Mouse (Mus musculus) adrenal gland, postnatal 14 days (tissue): ENCODE results near the gene Dqx1. TPM values are rescaled to one million over a fixed set of nuclear protein-coding genes. Genes with fewer than 3 reads are reported as not detected.

Experiments used
- DNase-seq: peaks from one replicate; pipeline ENCODE4 v3.0.0; 2021; ENCODE audit warnings: mixed read lengths
- total RNA-seq: library from RNA; stranded (reverse); gene quantifications from 2 replicates; pipeline ENCODE4 v1.2.3, GENCODE M21; 2021

The Dqx1 gene
- total RNA-seq, 1 experiment from 2014 or later: 2.8 TPM

DNA sequence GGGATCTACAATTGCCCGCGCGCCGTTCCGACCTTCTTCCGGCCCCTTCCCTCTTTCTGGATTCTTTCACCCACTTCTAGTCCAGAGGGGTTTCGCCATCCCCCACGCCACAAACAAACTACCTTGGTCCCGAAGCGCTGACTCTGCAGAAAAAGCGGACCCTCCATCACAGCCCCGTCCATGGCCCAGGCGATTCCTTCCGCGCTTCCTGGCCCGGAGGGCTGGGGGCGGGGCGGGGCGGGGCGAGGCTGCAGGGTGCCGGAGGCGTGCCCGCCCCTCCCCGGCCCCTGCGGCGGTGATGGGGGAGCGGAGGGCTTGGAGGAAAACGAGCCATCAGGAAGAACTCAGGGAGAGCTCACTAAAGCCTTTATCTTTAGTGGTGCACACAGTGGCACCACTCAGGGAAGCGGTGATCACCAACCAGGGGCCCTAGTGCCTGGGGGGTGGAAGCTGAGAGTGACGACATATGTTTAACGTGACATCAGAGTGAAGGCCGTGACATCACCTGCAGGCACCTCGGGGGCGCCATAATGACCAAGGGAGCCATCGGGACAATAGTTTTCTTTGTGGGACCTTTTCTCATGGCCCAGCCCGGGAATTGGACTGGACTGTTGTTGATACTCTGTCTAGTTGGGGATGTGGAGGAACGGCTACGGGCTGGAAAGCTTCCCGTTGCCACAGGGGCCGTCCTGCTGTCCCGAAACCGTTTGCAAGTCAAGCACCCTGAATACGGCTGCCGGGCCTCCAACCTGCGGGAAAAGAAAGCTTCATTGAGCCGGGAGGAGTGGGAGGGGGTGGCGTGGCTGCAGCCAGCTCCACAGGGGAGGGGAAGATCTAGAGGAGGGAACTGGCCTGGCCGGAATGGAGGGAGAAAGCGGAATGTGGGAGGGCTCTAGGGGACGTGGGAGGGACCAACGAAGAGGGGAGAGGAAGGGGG is 24.1 kb upstream of the Dqx1 start, which contains the start of the genes Dok1 and Loxl3:
Gene Dok1 (minus strand): TSS at position 223 of the 937 bp plus-strand sequence.
Gene Loxl3 (plus strand): TSS at position 925 of the 937 bp plus-strand sequence.
- peak; percentile 81 for DNase-seq

DNA sequence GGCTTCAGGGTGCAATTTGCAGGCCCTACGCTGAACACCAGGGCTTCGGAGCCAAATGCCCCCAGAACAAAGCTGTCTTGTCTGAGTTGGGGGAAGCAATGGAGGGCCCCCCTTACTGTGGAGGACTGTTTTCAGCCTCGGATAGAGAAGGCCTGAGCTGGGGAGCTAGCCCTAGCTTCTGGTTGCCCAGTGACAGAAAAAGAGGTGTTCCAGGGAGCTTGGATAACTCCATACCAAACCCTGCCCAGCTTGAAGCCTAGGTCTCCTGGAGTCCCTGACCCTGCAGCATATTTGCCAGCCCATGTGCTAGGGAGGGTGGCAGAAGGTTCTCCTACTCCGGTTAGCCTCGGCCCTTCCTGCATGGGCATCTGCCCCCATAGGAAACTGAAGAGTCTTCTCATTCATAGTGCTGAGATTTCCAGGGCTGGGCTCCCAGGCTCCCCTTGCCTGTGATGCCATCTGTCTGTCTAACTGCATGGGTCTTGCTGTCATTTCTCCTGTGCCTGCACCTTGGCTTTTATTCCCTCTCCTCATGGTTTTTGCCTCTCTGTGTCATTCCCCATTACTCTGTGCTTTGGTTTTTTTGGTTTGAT is 23.1 kb upstream of the Dqx1 start:
- DNase-seq: no peak

DNA sequence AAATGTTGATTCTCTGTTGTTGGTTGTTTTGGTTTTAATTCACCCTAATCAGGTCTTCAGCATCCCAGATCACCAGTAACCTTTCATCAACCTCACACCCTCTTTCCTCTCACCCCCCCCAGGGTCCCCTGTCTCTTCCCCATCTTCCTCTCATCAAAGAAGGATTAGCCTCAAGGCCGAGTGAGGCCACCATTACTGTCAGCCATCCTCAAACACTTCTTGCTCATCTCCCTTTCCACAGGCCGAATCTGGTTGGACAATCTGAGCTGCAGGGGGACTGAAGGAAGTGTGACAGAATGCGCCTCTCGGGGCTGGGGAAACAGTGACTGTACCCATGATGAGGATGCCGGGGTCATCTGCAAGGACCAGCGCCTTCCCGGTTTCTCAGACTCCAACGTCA is 20.5 kb upstream of the Dqx1 start:
- no peak for DNase-seq

DNA sequence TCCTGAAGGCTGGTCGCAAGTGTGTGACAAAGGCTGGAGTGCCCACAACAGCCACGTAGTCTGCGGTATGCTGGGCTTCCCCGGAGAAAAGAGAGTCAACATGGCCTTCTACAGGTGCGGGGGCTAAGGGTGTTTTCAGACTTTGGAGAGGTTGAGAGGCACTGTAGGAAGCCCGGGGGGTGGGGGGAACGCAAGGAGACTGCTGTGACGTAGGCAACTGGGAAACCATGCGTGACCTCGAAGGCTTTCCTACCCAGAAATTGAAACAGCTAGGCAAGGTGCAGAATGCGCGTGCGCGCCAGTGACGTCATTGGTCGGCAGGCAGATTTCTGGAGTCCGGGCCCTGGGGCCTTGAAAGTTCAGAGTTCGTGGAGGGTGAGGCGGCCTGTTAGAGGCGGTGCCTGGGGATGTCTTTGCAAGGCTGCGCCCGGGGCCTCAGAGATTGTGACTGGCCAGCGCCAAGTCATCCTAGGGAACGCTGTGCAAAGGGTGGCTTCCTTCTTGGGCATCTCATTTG is 19.1 kb upstream of the Dqx1 start:
- peak; percentile 97 for DNase-seq

DNA sequence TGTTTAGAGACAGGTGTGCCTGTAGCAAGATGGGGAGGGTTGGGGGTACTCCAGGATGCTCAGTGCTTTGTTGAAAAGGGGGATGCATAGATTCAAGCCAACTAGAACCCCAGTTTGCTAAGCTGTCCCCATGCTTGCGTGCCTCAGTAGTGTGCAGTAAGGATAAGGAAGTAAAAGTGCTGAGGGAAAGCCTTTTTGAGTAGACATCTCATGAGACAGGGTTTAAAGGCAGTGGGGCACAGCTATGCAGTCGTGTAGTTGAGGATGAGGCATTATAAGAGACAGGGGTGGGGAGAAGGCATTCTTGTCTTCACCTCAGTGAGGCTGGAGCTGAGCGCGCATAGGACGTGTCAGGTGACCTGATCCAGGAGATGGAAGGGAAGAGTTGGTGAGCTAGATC is 17.0 kb upstream of the Dqx1 start:
- no peak for DNase-seq

DNA sequence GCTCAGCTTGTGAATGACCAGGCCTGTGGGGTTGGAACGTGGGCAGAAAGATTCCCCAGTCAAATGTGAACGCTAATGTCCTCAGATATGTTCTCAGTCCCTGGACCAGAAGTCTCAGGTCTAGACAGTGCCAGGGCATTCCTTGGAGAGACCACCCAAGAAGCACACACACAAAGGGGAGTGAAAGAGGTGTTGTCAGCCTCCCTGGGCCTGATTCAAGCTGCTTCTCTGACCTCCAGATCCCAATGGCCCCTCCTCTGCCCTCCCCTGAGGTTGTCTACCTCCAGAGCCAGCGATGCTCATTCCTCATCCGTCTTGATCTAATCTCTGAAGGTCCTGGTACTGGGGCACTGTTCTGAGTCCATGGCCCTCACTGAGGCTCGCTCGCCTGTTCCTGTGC is 14.1 kb upstream of the Dqx1 start:
- no peak for DNase-seq

DNA sequence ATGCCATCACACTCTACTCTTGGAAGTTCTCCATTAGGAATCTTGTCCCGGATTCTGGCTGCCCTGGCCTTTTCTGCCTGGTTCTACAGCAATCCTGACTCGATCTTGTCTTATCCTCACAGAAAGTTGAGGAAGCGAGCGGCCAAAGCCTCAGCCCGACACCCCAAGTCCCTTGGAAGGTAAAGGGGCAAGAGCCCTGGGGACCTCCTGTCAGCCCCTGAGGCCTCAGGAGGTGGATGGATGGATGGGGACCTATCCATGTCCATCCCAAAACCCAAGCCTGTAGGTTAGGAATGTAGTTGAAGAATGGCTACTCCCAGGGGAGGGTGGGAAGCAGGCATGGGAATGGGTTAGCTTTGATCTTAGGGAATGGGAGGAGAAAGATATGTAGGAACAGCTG is 13.7 kb upstream of the Dqx1 start:
- no peak for DNase-seq

DNA sequence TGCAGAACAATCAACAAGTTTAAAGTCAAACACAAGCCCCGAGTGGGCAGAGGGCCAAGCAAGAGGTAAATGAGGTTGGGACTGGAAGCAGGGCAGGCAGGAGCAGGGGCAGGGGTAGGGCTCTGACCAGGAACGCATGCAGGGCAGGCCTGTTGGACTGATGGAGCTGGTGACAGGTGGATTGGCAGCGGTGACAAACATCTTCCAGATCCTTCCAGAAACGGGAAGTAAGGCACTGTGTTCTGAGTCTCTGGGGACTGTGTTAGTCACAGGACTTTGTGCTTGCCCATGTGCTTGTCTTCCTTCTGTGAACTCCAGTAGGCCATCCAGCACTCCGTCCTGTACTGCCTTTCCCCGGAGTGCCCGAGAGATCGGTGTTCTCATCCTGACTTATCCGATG is 12.9 kb upstream of the Dqx1 start:
- DNase-seq: no peak

DNA sequence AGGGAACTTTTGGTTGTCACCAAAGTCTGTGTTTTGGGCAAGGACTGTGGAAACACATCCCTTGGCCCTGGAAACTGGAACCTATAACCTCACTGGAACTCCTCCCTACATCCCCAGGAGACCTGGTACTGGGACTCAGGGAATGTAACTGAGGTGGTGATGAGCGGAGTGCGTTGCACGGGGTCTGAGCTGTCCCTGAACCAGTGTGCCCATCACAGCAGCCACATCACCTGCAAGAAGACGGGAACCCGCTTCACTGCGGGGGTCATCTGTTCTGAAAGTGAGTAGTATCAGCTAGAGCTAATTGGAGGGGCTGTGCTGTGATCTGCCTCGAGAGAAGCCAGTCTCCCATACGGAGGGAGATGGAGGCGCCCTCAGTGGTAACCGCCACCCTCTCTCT is 8.3 kb upstream of the Dqx1 start:
- no peak for DNase-seq

DNA sequence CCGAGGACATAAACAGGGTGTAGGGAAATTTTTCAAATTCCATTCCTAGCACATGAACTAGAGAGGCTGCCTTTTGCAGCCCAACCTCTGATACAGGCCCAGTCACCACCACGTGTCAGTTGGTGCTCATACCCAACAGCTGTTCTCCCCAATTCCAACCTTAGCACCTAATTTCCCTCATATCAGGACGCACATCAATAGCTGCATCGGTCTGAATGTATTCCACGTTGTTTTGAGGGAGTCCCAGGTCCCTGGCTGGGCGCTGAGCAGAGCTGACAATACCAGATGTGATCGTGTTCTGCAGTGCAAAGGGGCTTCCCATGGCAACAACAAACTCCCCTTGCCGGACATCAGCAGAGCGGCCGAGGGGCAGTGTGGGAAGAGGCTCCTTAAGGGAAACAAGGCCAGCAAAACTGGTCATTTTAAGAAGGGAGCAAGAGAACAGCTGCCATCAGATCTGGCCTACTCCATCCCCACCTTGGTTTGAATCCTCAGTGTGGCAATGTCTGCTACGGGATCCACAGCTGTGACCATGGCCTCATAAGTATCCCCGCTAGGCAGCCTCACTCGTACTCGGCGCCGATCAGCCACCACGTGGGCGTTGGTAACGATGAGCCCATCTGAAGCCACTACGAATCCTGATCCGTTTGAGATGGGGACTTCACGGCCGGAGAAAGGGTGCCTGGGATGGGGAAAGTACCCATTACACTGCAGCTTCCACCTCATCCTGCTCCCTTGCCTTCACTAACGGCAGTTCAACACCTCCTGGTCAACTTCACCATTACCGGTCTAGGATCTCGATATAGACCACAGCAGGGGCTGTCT is 4.3 kb upstream of the Dqx1 start:
- DNase-seq: peak; percentile 64

DNA sequence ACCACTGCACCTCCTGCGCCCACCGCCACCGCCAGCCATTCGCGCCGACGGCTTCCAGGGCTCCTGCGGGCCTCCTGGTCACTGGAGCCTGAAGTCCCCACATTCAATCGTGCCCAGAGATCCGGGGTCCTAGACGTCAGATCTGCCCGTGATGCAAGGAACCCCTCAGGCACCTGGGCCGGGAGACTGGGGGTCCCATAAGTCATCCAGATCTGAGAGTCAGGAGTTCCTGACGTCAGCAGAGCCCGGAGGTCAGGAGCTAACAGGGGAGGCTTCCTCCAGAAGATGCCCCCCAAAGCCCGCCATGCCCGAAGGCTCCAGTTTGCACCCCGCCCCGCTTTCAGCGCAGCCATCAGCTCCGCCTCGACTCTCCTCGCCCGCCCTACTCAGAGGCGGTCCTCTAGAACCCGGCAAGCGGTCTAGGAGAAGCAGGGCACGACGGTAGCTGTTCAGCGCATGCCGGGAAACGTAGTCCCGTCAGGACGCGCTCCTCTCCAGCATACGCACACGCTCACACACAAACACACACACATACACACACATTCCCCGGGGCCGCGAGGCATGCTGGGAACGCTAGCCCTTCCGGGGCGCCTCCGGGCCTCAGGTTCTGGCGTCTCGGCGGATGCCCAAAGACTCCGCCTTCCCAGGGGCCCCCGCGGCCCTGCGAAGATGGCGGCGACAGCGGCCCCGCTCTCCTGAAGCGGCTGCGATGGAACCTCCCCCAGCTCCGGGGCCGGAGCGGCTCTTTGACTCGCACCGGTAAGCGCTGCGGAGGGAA is 3.4 kb upstream of the Dqx1 start, which contains the start of gene Aup1:
Gene Aup1 (plus strand): TSS at position 448 of the 778 bp plus-strand sequence.
- peak; percentile 98 for DNase-seq

DNA sequence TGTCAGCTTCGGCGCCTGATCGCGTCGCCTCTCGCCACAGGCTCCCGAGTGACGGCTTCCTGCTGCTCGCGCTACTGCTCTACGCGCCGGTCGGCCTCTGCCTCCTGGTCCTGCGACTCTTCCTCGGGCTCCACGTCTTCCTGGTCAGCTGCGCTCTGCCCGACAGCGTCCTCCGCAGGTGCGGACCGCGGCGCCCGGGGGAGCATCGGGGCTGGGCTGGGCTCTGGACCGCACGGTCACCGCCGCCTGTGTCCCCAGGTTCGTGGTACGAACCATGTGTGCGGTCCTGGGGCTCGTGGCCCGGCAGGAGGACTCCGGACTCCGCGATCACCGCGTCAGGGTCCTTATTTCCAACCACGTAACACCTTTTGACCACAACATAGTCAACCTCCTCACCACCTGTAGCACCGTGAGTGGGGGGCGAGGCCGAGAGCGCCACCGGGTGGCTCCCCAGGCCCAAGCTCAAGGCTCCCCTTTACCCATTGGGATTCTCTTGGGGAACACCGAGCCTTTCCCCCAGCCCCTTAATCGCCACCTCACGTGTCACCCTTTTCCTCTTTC is 2.7 kb upstream of the Dqx1 start, which contains the start of gene Htra2:
Gene Htra2 (minus strand): TSS at position 403 of the 561 bp plus-strand sequence.
- no peak for DNase-seq

DNA sequence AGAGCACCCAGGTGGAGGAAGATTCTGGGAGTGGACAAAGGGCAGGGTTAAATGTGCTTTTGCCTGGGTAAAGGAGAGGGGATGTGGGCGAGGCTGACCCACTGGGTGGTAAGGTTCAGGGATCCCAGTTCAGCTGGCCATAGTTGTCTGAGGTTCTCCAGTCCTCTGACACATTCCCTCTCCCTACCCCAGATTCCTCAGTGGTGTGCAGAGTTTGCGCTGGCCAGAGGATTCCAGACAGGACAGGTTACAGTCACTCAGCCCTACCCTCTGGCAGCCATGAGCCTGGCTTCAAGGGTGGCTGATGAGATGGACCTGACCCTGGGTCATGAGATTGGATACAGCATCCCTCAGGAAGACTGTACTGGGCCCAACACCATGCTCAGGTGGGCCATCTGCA is 1.1 kb downstream of the Dqx1 start:
- DNase-seq: no peak

DNA sequence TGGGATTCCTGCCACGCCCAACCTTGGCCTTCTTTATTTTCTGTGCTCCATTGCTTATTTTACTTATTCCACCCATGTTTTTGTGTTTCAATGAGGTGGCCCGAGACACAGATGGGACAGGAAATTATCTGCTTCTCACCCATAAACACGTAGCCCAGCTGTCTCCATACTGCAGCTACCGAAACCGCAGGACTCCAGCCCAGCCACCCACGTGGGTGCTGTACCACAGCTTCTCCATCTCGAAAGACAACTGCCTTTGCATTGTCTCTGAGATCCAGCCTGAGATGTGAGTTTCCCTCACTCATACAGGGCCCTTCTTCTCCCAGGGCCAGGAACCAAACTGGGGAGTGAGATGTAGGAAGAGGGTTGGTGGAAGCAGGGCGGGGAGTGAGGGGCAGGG is 8.4 kb downstream of the Dqx1 start:
- no peak for DNase-seq

DNA sequence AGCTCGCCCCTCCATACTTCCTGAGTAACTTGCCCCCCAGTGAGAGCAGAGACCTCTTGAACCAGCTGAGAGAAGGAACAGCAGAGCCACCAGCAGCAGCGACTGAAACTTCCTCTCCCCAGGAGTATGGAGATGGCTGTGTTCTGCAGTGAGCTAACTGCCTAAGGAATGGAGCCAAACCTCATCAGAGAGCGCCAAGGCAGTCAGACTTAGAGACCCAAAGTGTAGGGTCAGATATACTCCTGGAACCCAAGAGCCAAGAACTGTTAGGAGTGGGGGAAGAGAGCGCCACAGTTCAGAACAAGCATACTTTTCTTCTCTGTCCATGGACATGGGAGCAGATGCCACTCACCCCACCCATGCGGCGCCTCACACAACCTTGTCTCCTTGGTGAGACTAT is 8.8 kb downstream of the Dqx1 start:
- DNase-seq: no peak

DNA sequence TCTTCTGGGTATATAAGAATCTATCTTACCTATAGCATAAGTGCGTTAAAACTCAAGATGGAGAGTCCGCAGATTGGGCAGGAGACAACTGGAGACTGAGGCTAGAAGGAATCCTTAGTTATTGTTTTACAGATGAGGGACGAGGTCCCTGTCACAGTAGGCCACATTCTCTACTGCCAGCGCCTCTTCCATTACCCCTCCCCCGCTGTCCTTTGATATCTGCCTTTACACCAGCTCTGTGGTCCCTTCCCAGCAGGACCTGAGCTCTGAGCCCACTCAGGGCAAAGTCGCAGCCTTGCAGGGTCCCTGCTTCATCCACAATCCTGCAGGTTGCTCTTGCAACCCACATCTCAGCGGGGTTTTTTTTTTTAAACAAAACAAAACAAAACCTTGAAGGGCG is 10.6 kb downstream of the Dqx1 start:
- DNase-seq: no peak

DNA sequence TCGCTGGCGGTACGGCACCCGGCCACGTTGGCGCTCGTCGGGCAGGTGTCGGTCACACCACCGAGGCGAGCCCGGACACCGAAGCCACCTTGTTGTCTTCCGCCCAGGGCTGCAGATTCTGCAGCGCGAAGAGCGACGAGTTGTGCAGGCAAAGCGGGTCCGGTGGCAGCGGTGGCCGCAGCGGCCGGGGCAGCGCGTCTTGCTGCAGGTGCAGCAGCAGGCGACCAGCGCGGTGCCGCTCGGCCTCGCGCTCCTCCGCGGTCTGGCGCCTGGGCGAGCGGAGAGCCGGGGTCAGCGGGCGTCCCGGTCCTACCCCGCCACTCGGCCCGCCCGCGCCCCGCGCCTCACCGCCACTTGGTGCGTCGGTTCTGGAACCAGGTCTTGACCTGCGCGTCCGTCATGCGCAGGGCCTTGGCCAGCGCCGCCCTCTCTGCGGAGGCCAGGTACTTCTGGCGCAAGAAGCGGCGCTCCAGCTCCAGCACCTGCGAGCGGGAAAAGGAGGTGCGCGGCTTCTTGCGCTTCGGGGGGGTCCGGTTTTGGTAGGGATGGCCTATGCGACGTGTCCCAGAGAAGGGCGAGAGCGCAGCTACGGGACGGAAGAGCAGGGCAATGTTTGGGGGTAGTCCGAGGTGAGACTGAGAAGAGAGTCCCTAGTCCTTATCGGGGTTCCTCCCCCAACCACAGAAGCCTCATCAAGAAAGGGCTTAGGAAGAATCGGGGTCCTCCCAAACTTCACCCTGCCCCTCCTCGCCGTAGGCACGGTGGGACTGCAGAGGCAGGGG is 11.3 kb downstream of the Dqx1 start:
- no peak for DNase-seq

DNA sequence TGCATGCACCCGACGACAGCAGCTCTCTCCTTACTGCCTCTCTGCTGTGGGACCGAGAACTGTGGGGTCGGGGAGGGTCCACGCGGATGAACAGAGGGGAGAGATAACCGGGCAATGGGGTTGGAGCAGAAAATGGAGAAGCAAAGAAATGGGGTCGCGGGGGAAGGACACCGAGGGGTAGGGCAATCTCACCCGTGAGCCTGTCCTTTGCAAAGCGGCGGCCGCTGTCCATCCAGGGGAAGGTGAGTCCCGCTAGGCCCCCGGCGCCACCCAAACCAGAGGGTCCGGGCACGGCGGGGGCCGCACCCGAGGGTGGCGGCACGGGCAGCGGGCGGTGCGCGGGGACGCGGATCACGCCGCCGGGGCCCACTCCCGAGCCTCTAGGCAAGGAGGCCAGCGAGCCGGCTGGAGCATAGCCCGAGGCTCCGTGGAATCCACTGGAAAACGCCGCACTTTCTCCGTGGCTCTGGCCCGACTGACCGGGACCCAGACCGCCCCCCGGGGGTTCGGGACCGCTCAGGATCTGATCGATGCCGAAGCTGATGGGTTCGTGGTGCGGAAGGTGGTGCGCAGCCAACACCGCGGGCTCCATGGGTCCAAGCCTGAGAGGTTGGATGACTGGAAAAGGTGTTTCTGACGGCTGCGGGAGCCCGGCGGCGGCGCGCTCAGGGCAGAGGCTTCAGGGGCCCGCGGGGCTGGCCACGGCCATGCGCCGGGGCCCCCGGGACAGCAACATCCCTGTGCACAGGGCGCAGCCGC is 12.0 kb downstream of the Dqx1 start:
- no peak for DNase-seq

DNA sequence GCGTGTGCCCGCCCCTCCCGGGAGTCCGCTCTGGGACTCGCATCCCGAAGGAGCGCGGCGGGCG is 12.4 kb downstream of the Dqx1 start, which contains the start of gene Tlx2:
Gene Tlx2 (minus strand): TSS at position 47 of the 64 bp plus-strand sequence.
- no peak for DNase-seq
